Comparison of ENCODE assay signal across 22 mouse cellular contexts in the genomic region with DNA sequence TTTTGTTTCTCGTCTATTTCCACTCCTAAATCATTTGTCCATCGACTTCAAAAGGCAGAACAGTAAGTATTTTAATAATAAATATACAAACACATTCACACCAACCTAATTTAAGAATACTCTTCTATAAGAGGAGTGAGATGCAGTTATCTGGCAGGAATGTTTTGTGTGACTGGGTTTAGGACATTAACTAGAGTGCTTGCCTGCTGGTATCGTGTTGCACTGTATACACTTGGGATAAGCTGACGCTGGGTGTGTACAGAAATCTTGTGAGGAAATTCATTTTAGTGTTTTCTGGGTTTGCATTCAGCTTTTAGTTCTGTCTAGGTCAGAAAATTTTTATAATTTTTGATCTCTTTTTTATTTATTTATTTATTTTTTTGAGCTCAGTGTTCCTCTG.
DNase-seq lines count a peak whose midpoint lies in the region; ATAC-seq and TF ChIP-seq lines count a peak whose summit lies in the region.
"Had no signal": no experiment of that assay in that cellular context is flagged by ENCODE, and none has a peak within 500 bp of the region (broad histone marks: within the 10 kb centered on the region; RNA-seq: fewer than 3 reads in every experiment).

No protein-coding gene starts in this region.

- no peak overlapping the region for H3K4me3 ChIP-seq in forebrain, postnatal 0 days (ENCODE audit: low read depth, low read length)
- H3K4me3 ChIP-seq in forebrain, embryonic 14.5 days (ENCODE audit: low read depth, low read length): no peak overlapping the region
- H3K4me3 ChIP-seq in lung, embryonic 15.5 days: no peak overlapping the region
- H3K4me3 ChIP-seq in lung, postnatal 0 days (ENCODE audit: low read depth, low read length): no peak overlapping the region
- H3K4me3 ChIP-seq in neural tube, embryonic 13.5 days: no peak overlapping the region
- H3K4me3 ChIP-seq: embryonic facial prominence, embryonic 15.5 days; heart, embryonic 12.5 days; heart, embryonic 15.5 days; hindbrain, embryonic 10.5 days; hindbrain, embryonic 13.5 days; intestine, embryonic 15.5 days had no signal

- no peak overlapping the region for H3K4me2 ChIP-seq in forebrain, postnatal 0 days (ENCODE audit: low read depth)
- H3K4me2 ChIP-seq in forebrain, embryonic 14.5 days (ENCODE audit: low read length): no peak overlapping the region
- no peak overlapping the region for H3K4me2 ChIP-seq in lung, embryonic 15.5 days
- no peak overlapping the region for H3K4me2 ChIP-seq in lung, postnatal 0 days (replicated peaks; ENCODE audit: low read depth, low read length)
- no peak overlapping the region for H3K4me2 ChIP-seq in neural tube, embryonic 13.5 days
- H3K4me2 ChIP-seq: hindbrain, embryonic 13.5 days; intestine, embryonic 15.5 days had no signal

- no peaks in the 10 kb centered on the region for H3K36me3 ChIP-seq in forebrain, postnatal 0 days (ENCODE audit: insufficient read depth)
- no peaks in the 10 kb centered on the region for H3K36me3 ChIP-seq in forebrain, embryonic 14.5 days (ENCODE audit: control insufficient read depth, insufficient read depth, low read length)
- no peaks in the 10 kb centered on the region for H3K36me3 ChIP-seq in lung, embryonic 15.5 days
- H3K36me3 ChIP-seq in lung, postnatal 0 days (ENCODE audit: insufficient read depth, low read length): no peaks in the 10 kb centered on the region
- no peaks in the 10 kb centered on the region for H3K36me3 ChIP-seq in neural tube, embryonic 13.5 days
- H3K36me3 ChIP-seq: embryonic facial prominence, embryonic 15.5 days; forebrain, embryonic 15.5 days; heart, embryonic 12.5 days; heart, embryonic 15.5 days; hindbrain, embryonic 10.5 days; hindbrain, embryonic 13.5 days; intestine, embryonic 15.5 days had no signal

- no peak overlapping the region for H3K27ac ChIP-seq in forebrain, postnatal 0 days (ENCODE audit: low read depth, low read length)
- H3K27ac ChIP-seq in forebrain, embryonic 14.5 days (ENCODE audit: low read depth, low read length): no peak overlapping the region
- H3K27ac ChIP-seq in lung, embryonic 15.5 days: peak overlapping the region; percentile 82; the same call in 1 of the 2 replicates
- no peak overlapping the region for H3K27ac ChIP-seq in lung, postnatal 0 days (ENCODE audit: low read length)
- H3K27ac ChIP-seq in neural tube, embryonic 13.5 days (replicated peaks): peak overlapping the region; percentile 24; the same call in 1 of the 2 replicates
- H3K27ac ChIP-seq: intestine, embryonic 15.5 days had no signal

- peak; percentile 14 for DNase-seq in forebrain, postnatal 0 days
- DNase-seq in forebrain, embryonic 14.5 days (ENCODE audit: low spot score): no peak
- no peak for DNase-seq in lung, postnatal 0 days (ENCODE audit: low spot score)
- DNase-seq in neural tube, embryonic 10.5 days (ENCODE audit: extremely low spot score, low spot score): no peak
- no peak for DNase-seq in retina, embryonic 14.5 days (ENCODE audit: low spot score)
- DNase-seq: cerebellum, adult 11-12 months; cerebellum, adult 8-10 months; cerebellum, postnatal 10 days; cerebellum, postnatal 36 days; gastrocnemius, postnatal 10 days; gastrocnemius, postnatal 36 days; heart, postnatal 36 days had no signal

- 45% methylated on average over 4 of the region's 4 CpGs for WGBS in forebrain, postnatal 0 days
- WGBS in forebrain, embryonic 14.5 days: 51% methylated on average over 4 of the region's 4 CpGs
- 30% methylated on average over 4 of the region's 4 CpGs for WGBS in lung, embryonic 15.5 days
- WGBS in lung, postnatal 0 days: 39% methylated on average over 4 of the region's 4 CpGs
- WGBS in neural tube, embryonic 13.5 days: 48% methylated on average over 4 of the region's 4 CpGs

- H3K9me3 ChIP-seq in forebrain, postnatal 0 days (ENCODE audit: low read length): no peaks in the 10 kb centered on the region
- H3K9me3 ChIP-seq in forebrain, embryonic 14.5 days (replicated peaks; ENCODE audit: control insufficient read depth, low read length): no peaks in the 10 kb centered on the region
- H3K9me3 ChIP-seq in lung, embryonic 15.5 days: no peaks in the 10 kb centered on the region
- H3K9me3 ChIP-seq in lung, postnatal 0 days (ENCODE audit: low read length): no peaks in the 10 kb centered on the region
- H3K9me3 ChIP-seq in neural tube, embryonic 13.5 days: no peaks in the 10 kb centered on the region
- H3K9me3 ChIP-seq: embryonic facial prominence, embryonic 15.5 days; forebrain, embryonic 15.5 days; heart, embryonic 12.5 days; heart, embryonic 15.5 days; hindbrain, embryonic 10.5 days; hindbrain, embryonic 13.5 days; intestine, embryonic 15.5 days had no signal

- H3K9ac ChIP-seq in forebrain, postnatal 0 days: no peak overlapping the region
- H3K9ac ChIP-seq in forebrain, embryonic 14.5 days (ENCODE audit: low read length): no peak overlapping the region
- H3K9ac ChIP-seq in lung, embryonic 15.5 days: no peak overlapping the region
- no peak overlapping the region for H3K9ac ChIP-seq in lung, postnatal 0 days (replicated peaks; ENCODE audit: low read depth)
- no peak overlapping the region for H3K9ac ChIP-seq in neural tube, embryonic 13.5 days
- H3K9ac ChIP-seq: embryonic facial prominence, embryonic 15.5 days; forebrain, embryonic 15.5 days; heart, embryonic 12.5 days; heart, embryonic 15.5 days; hindbrain, embryonic 13.5 days; intestine, embryonic 15.5 days had no signal

- H3K4me1 ChIP-seq in forebrain, postnatal 0 days (ENCODE audit: insufficient read depth): peaks cover 9% of the 10 kb centered on the region; the same call in 1 of the 2 replicates
- H3K4me1 ChIP-seq in forebrain, embryonic 14.5 days (ENCODE audit: control insufficient read depth, insufficient read depth, low read length): peaks cover 12% of the 10 kb centered on the region; the same call in 1 of the 2 replicates
- peaks cover 43% of the 10 kb centered on the region for H3K4me1 ChIP-seq in lung, embryonic 15.5 days
- no peaks in the 10 kb centered on the region for H3K4me1 ChIP-seq in lung, postnatal 0 days (ENCODE audit: insufficient read depth, low read depth, low read length)
- H3K4me1 ChIP-seq in neural tube, embryonic 13.5 days (replicated peaks): peaks cover 45% of the 10 kb centered on the region

- no peak for ATAC-seq in forebrain, postnatal 0 days
- no peak for ATAC-seq in forebrain, embryonic 14.5 days
- no peak for ATAC-seq in lung, embryonic 15.5 days (ENCODE audit: borderline replicate concordance, extremely low read depth, low FRiP score, low TSS enrichment)
- ATAC-seq in lung, postnatal 0 days: no peak
- no peak for ATAC-seq in neural tube, embryonic 13.5 days (ENCODE audit: low read depth)
- ATAC-seq: CD4-positive, CD25-positive, alpha-beta regulatory T cell, adult 4 months had no signal

- H3K27me3 ChIP-seq in forebrain, postnatal 0 days (ENCODE audit: insufficient read depth, low read length): no peaks in the 10 kb centered on the region
- H3K27me3 ChIP-seq in forebrain, embryonic 14.5 days (replicated peaks; ENCODE audit: control insufficient read depth, insufficient read depth, low read length): no peaks in the 10 kb centered on the region
- no peaks in the 10 kb centered on the region for H3K27me3 ChIP-seq in lung, embryonic 15.5 days
- H3K27me3 ChIP-seq in lung, postnatal 0 days (replicated peaks; ENCODE audit: insufficient read depth, low read length): no peaks in the 10 kb centered on the region
- H3K27me3 ChIP-seq in neural tube, embryonic 13.5 days: no peaks in the 10 kb centered on the region
- H3K27me3 ChIP-seq: embryonic facial prominence, embryonic 15.5 days; forebrain, embryonic 15.5 days; heart, embryonic 12.5 days; heart, embryonic 15.5 days; hindbrain, embryonic 13.5 days; intestine, embryonic 15.5 days had no signal

- TF ChIP-seq EP300 in lung, postnatal 0 days (IDR thresholded peaks at IDR 0.05): no peak

- TF ChIP-seq CTCF in forebrain, postnatal 0 days (IDR thresholded peaks at IDR 0.05; ENCODE audit: low read depth): no peak
- TF ChIP-seq CTCF in lung, postnatal 0 days (IDR thresholded peaks at IDR 0.05): no peak

Comparison
In these comparisons a context has a peak if more than half of its experiments do, and no peak if none do; other contexts are left out.
1. H3K27ac ChIP-seq: peak in lung, embryonic 15.5 days (single experiment) and neural tube, embryonic 13.5 days (single experiment); none in forebrain, postnatal 0 days (single experiment), forebrain, embryonic 14.5 days (single experiment) and lung, postnatal 0 days (single experiment).